Mouse (Mus musculus) stomach, embryonic 15.5 days (tissue): ENCODE measurements around the gene Ankrd33b. TPM values are rescaled to one million over a fixed set of nuclear protein-coding genes. Genes with fewer than 3 reads are reported as not detected.
A peak's percentile ranks its signal among the peaks of the same experiment; 100 is the strongest.

Experiments
- ATAC-seq: fragments of 200-750 bp; cut with Nextera tagmentation; 2 replicates; pipeline ENCODE4 v1.8.0; 2017; ENCODE audit warnings: low read depth, moderate number of reproducible peaks, moderate TSS enrichment; ENCODE audit not compliant: insufficient read depth, low FRiP score
- H3K27ac ChIP-seq: fragments of 300-500 bp; sonication (generic); 2 replicates; pipeline ENCODE4 v1.5.1; 2015; ENCODE audit warnings: mild to moderate bottlenecking, inconsistent platforms
- H3K27me3 ChIP-seq: fragments of 300-500 bp; sonication (generic); replicated peaks from 2 replicates; pipeline ENCODE4 v1.6.1; 2015; ENCODE audit warnings: inconsistent platforms
- H3K36me3 ChIP-seq: fragments of 300-500 bp; sonication (generic); 2 replicates; pipeline ENCODE4 v1.6.1; 2015; ENCODE audit warnings: inconsistent platforms
- H3K4me1 ChIP-seq: fragments of 300-500 bp; sonication (generic); 2 replicates; pipeline ENCODE4 v1.6.1; 2015; ENCODE audit warnings: inconsistent platforms
- H3K4me2 ChIP-seq: fragments of 300-500 bp; sonication (generic); 2 replicates; pipeline ENCODE4 v1.6.1; 2015; ENCODE audit warnings: mild to moderate bottlenecking, inconsistent platforms
- H3K4me3 ChIP-seq: fragments of 300-500 bp; sonication (generic); replicated peaks from 2 replicates; pipeline ENCODE4 v1.5.1; 2015; ENCODE audit warnings: inconsistent platforms
- H3K9ac ChIP-seq: fragments of 300-500 bp; sonication (generic); 2 replicates; pipeline ENCODE4 v1.6.1; 2015; ENCODE audit warnings: inconsistent platforms
- H3K9me3 ChIP-seq: fragments of 300-500 bp; sonication (generic); 2 replicates; pipeline ENCODE4 v1.6.1; 2016; ENCODE audit warnings: inconsistent platforms
- WGBS: fragments of 180-500 bp; shearing (Covaris S2); methylation state at CpG from one replicate; pipeline ENCODE4 v1.1.7; 2015; 5-methylcytosine and 5-hydroxymethylcytosine counted together
- polyA plus RNA-seq: library from polyadenylated mRNA; unstranded; fragments of >200 nt; fragmentation: Nextera tagmentation; extraction: Ambion mirVana; gene quantifications from 2 replicates; pipeline ENCODE4 v1.2.1, GENCODE M21; 2015

Ankrd33b gene
- polyA plus RNA-seq: 0.52 and 0.87 TPM in 2 replicates

DNA sequence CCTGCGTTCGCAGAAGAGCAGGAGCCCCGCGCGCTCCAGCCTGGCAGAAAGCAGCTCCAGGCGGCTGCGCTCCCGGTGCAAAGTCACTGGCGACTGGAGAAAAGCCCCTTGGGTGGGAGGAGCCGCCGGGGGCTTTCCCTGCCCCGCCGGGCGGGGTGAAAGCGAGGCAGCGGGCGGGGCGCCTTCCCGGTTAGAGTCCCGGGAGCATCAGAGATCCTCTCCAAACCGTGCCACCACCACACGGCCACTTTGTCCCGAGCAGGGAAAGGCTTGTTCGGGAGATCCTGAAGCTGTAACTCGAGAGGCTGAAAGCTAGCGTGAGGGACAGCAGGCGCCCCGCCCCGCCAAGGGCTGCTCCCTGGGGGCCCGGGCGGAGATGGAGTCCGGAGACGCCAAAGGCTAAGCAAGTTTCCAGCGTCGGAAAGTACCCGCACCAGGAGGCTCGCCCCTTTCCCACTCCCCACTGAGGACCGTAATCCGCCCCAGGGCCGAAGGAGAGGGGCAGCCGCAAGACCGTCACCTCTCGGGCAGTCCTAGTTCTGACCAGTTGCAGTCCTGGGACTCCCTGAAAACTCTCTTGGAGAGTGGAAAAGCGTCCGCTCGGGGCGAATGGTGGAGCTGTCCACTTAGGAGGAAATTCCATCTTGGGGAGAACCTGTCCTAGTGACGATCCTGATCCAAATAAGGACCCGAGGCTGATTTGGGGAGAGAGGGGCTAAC is at the start of gene Ankrd33b:
Ankrd33b (minus strand) TSS at position 246 of the 720 bp plus-strand sequence.
- peak within 1 kb of the TSS; percentile 29 for H3K9ac ChIP-seq
- peaks cover 7% of the 10 kb centered on the region; the same call in 1 of the 2 replicates for H3K4me1 ChIP-seq
- H3K4me3 ChIP-seq: peak within 1 kb of the TSS; percentile 53
- H3K9me3 ChIP-seq: no peaks in the 10 kb centered on the region
- no peak within 1 kb of the TSS for H3K27ac ChIP-seq
- peak within 1 kb of the TSS; percentile 98 for H3K4me2 ChIP-seq
- no peaks in the 10 kb centered on the region for H3K36me3 ChIP-seq
- ATAC-seq: peak; percentile 24; the same call in 1 of the 2 replicates
- WGBS: under 1% methylated on average over 47 of the region's 49 CpGs
- peaks cover 42% of the 10 kb centered on the region for H3K27me3 ChIP-seq

DNA sequence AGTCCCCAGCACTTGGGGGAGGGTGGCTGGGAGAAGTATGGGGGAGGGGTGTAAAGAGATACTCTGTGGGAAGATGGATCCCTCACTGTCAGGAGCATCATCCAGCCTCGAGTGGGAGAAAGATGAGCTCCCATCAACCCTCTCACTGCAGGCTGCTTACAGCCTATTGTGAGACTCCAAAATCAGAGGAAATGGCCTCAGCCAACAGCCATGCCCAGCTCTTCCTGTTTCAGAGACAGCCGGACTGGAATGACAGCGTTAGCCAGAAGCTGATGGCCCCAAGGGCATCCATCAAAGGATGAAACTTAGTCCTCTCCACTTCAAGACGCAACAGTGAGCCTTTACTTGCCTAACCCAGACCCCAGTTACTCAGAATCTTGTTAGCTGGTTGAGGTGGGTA is 47.7 kb upstream of the Ankrd33b start:
- ATAC-seq: no peak

GRCm38 (mm10) chr15:31414179-31414898 is 46.8 kb upstream of the Ankrd33b start:
- no peaks in the 10 kb centered on the region for H3K36me3 ChIP-seq
- H3K4me1 ChIP-seq: 0 out of 2 replicates have a peak, but pooled peaks cover 10% of the 10 kb centered on the region
- no peak overlapping the region for H3K27ac ChIP-seq
- H3K4me3 ChIP-seq: no peak overlapping the region
- H3K4me2 ChIP-seq: no peak overlapping the region
- no peaks in the 10 kb centered on the region for H3K27me3 ChIP-seq
- ATAC-seq: no peak
- WGBS: 63% methylated on average over 6 of the region's 6 CpGs
- H3K9ac ChIP-seq: no peak overlapping the region
- no peaks in the 10 kb centered on the region for H3K9me3 ChIP-seq

More for the DNA sequence above, 47.7 kb upstream of the Ankrd33b start:
- no peaks in the 10 kb centered on the region for H3K27me3 ChIP-seq
- no peaks in the 10 kb centered on the region for H3K36me3 ChIP-seq
- H3K4me3 ChIP-seq: no peak overlapping the region
- WGBS: 63% methylated on average over 4 of the region's 4 CpGs
- H3K27ac ChIP-seq: no peak overlapping the region
- H3K9me3 ChIP-seq: no peaks in the 10 kb centered on the region
- no peak overlapping the region for H3K9ac ChIP-seq
- no peak overlapping the region for H3K4me2 ChIP-seq
- 0 out of 2 replicates have a peak, but pooled peaks cover 10% of the 10 kb centered on the region for H3K4me1 ChIP-seq

- no peaks in the 10 kb centered on the region for H3K9me3 ChIP-seq
- no peaks in the 10 kb centered on the region for H3K36me3 ChIP-seq
- 0 out of 2 replicates have a peak, but pooled peaks cover 9% of the 10 kb centered on the region for H3K4me1 ChIP-seq
- no peak overlapping the region for H3K9ac ChIP-seq
- ATAC-seq: no peak
- H3K27me3 ChIP-seq: no peaks in the 10 kb centered on the region
- no peak overlapping the region for H3K27ac ChIP-seq
- 85% methylated on average over 6 of the region's 6 CpGs for WGBS
- H3K4me2 ChIP-seq: no peak overlapping the region
- no peak overlapping the region for H3K4me3 ChIP-seq
Observed at GRCm38 (mm10) chr15:31413662-31414061, 46.1 kb upstream of the Ankrd33b start.

GRCm38 (mm10) chr15:31412933-31413332 is 45.4 kb upstream of the Ankrd33b start:
- no peak for ATAC-seq
- Histone ChIP-seq H3K4me2 (no peak overlapping the region), H3K9me3 (no peaks in the 10 kb centered on the region), H3K4me3 (no peak overlapping the region), H3K4me1 (0 out of 2 replicates have a peak, but pooled peaks cover 2% of the 10 kb centered on the region), H3K9ac (no peak overlapping the region), H3K36me3 (no peaks in the 10 kb centered on the region), H3K27me3 (no peaks in the 10 kb centered on the region), H3K27ac (no peak overlapping the region)
- WGBS: 36% methylated on average over 3 of the region's 3 CpGs

DNA sequence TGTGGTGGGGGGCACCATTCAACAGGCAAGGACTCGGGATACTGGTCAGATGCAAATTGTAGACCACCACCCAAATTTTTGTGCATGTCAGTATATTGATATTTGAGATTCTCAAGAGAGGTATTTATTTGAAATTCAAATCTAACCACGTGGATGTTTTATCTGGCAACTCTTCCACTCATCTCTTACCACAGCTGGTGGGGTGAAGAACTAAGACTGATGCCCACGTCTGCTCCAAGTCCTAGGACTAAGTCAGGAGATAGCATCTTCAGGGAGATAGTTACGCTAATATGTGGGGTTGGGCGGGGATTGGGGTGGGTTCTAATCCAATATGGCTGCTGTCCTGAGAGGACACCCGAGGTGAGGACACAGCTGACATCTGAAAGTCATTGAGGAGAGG is 44.9 kb upstream of the Ankrd33b start:
- Histone ChIP-seq H3K4me1 (no peaks in the 10 kb centered on the region), H3K4me3 (no peak overlapping the region), H3K4me2 (no peak overlapping the region), H3K27me3 (no peaks in the 10 kb centered on the region), H3K27ac (no peak overlapping the region), H3K9ac (no peak overlapping the region), H3K36me3 (no peaks in the 10 kb centered on the region), H3K9me3 (no peaks in the 10 kb centered on the region)
- 75% methylated on average over 6 of the region's 6 CpGs for WGBS
- ATAC-seq: no peak

- peak; percentile 50; the same call in 1 of the 2 replicates for ATAC-seq
- no peaks in the 10 kb centered on the region for H3K4me1 ChIP-seq
- no peaks in the 10 kb centered on the region for H3K36me3 ChIP-seq
- no peak overlapping the region for H3K9ac ChIP-seq
- H3K27ac ChIP-seq: no peak overlapping the region
- WGBS: 62% methylated on average over 4 of the region's 4 CpGs
- no peaks in the 10 kb centered on the region for H3K9me3 ChIP-seq
- no peaks in the 10 kb centered on the region for H3K27me3 ChIP-seq
- H3K4me3 ChIP-seq: no peak overlapping the region
- H3K4me2 ChIP-seq: no peak overlapping the region
Observed at GRCm38 (mm10) chr15:31407490-31407889, 40.0 kb upstream of the Ankrd33b start.

DNA sequence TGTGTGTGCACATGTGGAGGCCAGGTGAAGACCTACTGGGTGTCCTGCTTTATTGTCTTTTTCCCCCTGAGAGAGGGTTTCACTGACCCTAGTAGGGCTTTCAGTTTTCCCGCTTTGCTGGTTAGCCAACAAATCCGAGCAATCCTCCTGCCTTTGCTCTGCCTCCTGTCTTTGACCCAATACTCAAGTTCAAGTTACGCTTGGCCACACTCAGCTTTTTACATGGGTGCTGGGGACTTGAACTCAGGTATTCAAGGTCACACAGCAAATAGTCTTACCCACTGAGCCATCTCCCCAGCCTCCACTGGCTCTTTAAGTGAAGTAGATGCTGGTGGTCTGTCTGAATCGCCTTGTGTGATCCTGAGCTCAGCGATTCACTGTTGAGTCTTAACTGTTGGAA is 39.4 kb upstream of the Ankrd33b start:
- no peak overlapping the region for H3K4me2 ChIP-seq
- H3K4me1 ChIP-seq: no peaks in the 10 kb centered on the region
- no peaks in the 10 kb centered on the region for H3K36me3 ChIP-seq
- no peak overlapping the region for H3K27ac ChIP-seq
- H3K4me3 ChIP-seq: no peak overlapping the region
- WGBS: 83% methylated on average over 5 of the region's 5 CpGs
- no peak overlapping the region for H3K9ac ChIP-seq
- H3K27me3 ChIP-seq: no peaks in the 10 kb centered on the region
- ATAC-seq: no peak
- H3K9me3 ChIP-seq: no peaks in the 10 kb centered on the region

- no peaks in the 10 kb centered on the region for H3K27me3 ChIP-seq
- H3K4me3 ChIP-seq: no peak overlapping the region
- no peaks in the 10 kb centered on the region for H3K9me3 ChIP-seq
- no peak overlapping the region for H3K9ac ChIP-seq
- no peaks in the 10 kb centered on the region for H3K4me1 ChIP-seq
- ATAC-seq: no peak
- no peak overlapping the region for H3K27ac ChIP-seq
- no peak overlapping the region for H3K4me2 ChIP-seq
- WGBS: 82% methylated on average over 8 of the region's 8 CpGs
- no peaks in the 10 kb centered on the region for H3K36me3 ChIP-seq
Observed at GRCm38 (mm10) chr15:31404346-31404745, 36.8 kb upstream of the Ankrd33b start.

DNA sequence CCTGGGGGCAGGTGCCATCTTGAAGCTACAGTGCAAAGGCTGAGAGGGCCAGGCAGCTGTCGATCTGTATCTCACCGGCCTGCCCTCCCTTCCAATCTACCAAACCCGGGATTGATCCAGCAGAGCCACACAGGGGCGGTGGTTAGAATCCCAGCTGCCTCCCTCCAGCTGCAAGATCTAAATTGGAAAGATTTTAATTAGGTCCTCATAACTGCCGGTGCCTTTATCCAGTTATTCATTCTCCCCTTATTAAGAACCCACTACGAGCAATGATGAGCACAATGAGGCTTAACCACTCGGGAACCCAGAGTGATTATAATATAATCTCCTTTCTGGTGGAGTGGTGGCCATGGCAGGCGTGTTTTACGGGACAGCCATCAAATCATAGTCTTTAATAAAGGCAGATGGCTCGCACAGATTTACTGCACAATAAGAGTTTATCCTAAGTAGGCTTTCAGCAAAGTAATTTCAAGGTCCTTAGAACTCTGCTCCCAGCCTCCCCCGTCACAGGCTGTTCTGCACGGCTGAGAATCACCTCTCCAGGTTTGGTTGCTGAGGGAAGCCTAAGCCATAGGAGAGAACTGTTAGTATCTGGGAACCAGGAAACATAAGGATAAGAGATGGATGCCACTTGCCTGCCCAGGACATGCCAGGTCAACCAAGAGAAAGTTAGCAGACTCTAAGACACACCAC is 34.8 kb upstream of the Ankrd33b start:
- H3K27ac ChIP-seq: no peak overlapping the region
- WGBS: 82% methylated on average over 12 of the region's 12 CpGs
- H3K9me3 ChIP-seq: no peaks in the 10 kb centered on the region
- no peak overlapping the region for H3K4me3 ChIP-seq
- H3K27me3 ChIP-seq: no peaks in the 10 kb centered on the region
- no peak overlapping the region for H3K9ac ChIP-seq
- H3K36me3 ChIP-seq: no peaks in the 10 kb centered on the region
- no peak overlapping the region for H3K4me2 ChIP-seq
- ATAC-seq: no peak
- no peaks in the 10 kb centered on the region for H3K4me1 ChIP-seq

GRCm38 (mm10) chr15:31400974-31401373 is 33.4 kb upstream of the Ankrd33b start:
- Histone ChIP-seq H3K4me2 (no peak overlapping the region), H3K27ac (no peak overlapping the region), H3K4me3 (no peak overlapping the region), H3K9me3 (no peaks in the 10 kb centered on the region), H3K9ac (no peak overlapping the region), H3K4me1 (no peaks in the 10 kb centered on the region), H3K27me3 (no peaks in the 10 kb centered on the region), H3K36me3 (no peaks in the 10 kb centered on the region)
- WGBS: 40% methylated on average over 3 of the region's 3 CpGs
- no peak for ATAC-seq

DNA sequence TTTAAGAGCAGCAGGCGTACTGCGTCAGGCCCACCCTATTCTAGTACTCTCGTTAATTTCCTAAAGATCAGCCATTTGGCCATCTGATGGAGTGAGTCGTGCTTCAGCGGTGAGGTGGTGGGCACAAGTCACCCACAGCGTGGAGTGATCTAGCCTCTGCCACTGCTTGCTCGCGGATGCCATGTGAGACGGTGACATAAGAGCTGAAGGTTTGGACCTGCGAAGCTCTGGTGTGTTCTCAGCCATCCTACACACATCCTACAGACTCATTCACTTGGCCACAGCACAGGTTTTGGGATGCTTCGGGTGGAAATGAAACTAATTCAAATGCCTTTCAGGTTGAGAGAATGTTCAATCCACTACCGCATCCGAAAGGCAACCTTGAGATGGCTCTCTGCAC is 31.2 kb upstream of the Ankrd33b start:
- Histone ChIP-seq H3K9me3 (no peaks in the 10 kb centered on the region), H3K27ac (no peak overlapping the region), H3K36me3 (no peaks in the 10 kb centered on the region), H3K4me3 (no peak overlapping the region), H3K27me3 (no peaks in the 10 kb centered on the region), H3K4me2 (no peak overlapping the region), H3K4me1 (no peaks in the 10 kb centered on the region), H3K9ac (no peak overlapping the region)
- 92% methylated on average over 13 of the region's 13 CpGs for WGBS
- no peak for ATAC-seq
